Mouse (Mus musculus) embryonic fibroblast, embryonic 13.5 days (primary cell): Measurements from ENCODE around the gene Tmem102.

Experiments
- CTCF ChIP-seq: IDR thresholded peaks from 2 replicates; pipeline ENCODE4 v1.5.1; 2011; ENCODE audit warnings: mild to moderate bottlenecking, control low read depth, low read length, moderate library complexity, borderline replicate concordance; ENCODE audit not compliant: insufficient read depth
- POLR2A ChIP-seq: IDR thresholded peaks from 2 replicates; pipeline ENCODE4 v1.6.1; 2011; ENCODE audit warnings: low read depth, mild to moderate bottlenecking, control low read depth, low read length, moderate library complexity

GRCm38 (mm10) chr11:69849128-69849527 lies 43.7 kb upstream of the Tmem102 start:
- no peak for TF ChIP-seq CTCF
- TF ChIP-seq POLR2A, result no peak
